Mouse (Mus musculus) hindbrain, embryonic 15.5 days (tissue): ENCODE measurements around the gene Sestd1. TPM values are rescaled to one million over a fixed set of nuclear protein-coding genes. Genes with fewer than 3 reads are reported as not detected.

ENCODE experiments used
- ATAC-seq: fragments of 200-750 bp; cut with Nextera tagmentation; 2 replicates; pipeline ENCODE4 v1.8.0; 2017; ENCODE audit warnings: low read depth, moderate number of reproducible peaks, moderate TSS enrichment; ENCODE audit not compliant: low FRiP score
- H3K27ac ChIP-seq: fragments of 300-500 bp; sonication (generic); replicated peaks from 2 replicates; pipeline ENCODE4 v1.5.1; 2015; ENCODE audit warnings: mild to moderate bottlenecking, inconsistent platforms
- H3K27me3 ChIP-seq: fragments of 300-500 bp; sonication (generic); 2 replicates; pipeline ENCODE4 v1.6.1; 2015; ENCODE audit warnings: control low read depth, inconsistent platforms
- H3K36me3 ChIP-seq: fragments of 300-500 bp; sonication (generic); 2 replicates; pipeline ENCODE4 v1.6.1; 2015; ENCODE audit warnings: control low read depth, inconsistent platforms
- H3K4me1 ChIP-seq: fragments of 300-500 bp; sonication (generic); replicated peaks from 2 replicates; pipeline ENCODE4 v1.6.1; 2015; ENCODE audit warnings: control low read depth, inconsistent platforms
- H3K4me2 ChIP-seq: fragments of 300-500 bp; sonication (generic); 2 replicates; pipeline ENCODE4 v1.6.1; 2015; ENCODE audit warnings: moderate library complexity, mild to moderate bottlenecking, inconsistent platforms
- H3K4me3 ChIP-seq: fragments of 300-500 bp; sonication (generic); 2 replicates; pipeline ENCODE4 v1.5.1; 2015; ENCODE audit warnings: mild to moderate bottlenecking, inconsistent platforms
- H3K9ac ChIP-seq: fragments of 300-500 bp; sonication (generic); 2 replicates; pipeline ENCODE4 v1.6.1; 2015; ENCODE audit warnings: inconsistent platforms
- H3K9me3 ChIP-seq: fragments of 300-500 bp; sonication (generic); 2 replicates; pipeline ENCODE4 v1.6.1; 2016; ENCODE audit warnings: control low read depth, inconsistent platforms
- WGBS: fragments of 180-500 bp; shearing (Covaris S2); methylation state at CpG from one replicate; pipeline ENCODE4 v1.1.7; 2015; 5-methylcytosine and 5-hydroxymethylcytosine counted together
- polyA plus RNA-seq: library from polyadenylated mRNA; unstranded; fragments of >200 nt; fragmentation: Nextera tagmentation; extraction: Ambion mirVana; gene quantifications from 2 replicates; pipeline ENCODE4 v1.2.1, GENCODE M21; 2015

The Sestd1 gene
- polyA plus RNA-seq, 1 experiment from 2014 or later = 28.1 TPM

DNA sequence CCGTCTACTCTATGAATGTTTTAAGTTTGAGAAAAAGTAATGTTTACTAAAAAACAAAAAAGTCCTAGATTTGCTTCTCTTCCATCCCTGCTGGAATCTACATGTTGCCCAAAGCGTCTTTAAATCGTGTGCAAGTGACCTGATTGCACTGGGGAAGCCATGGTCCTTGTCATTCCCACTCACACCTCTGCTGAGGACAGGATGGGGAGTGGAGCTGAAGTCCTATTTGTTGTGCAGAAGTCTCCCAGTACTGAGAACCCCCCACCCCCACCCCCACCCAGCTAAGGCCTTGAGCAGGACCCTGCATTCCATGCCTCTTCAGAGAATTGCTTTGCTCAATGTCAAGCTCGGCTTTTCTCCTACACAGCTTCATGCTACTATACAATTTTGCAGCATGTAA is 111.2 kb downstream of the Sestd1 start:
- Histone ChIP-seq H3K4me1 (peaks cover 39% of the 10 kb centered on the region), H3K9me3 (no peaks in the 10 kb centered on the region), H3K4me3 (no peak overlapping the region), H3K9ac (no peak overlapping the region), H3K4me2 (peak overlapping the region; percentile 60), H3K27me3 (no peaks in the 10 kb centered on the region), H3K36me3 (no peaks in the 10 kb centered on the region), H3K27ac (no peak overlapping the region)
- 82% methylated on average over 4 of the region's 4 CpGs for WGBS
- ATAC-seq = no peak

DNA sequence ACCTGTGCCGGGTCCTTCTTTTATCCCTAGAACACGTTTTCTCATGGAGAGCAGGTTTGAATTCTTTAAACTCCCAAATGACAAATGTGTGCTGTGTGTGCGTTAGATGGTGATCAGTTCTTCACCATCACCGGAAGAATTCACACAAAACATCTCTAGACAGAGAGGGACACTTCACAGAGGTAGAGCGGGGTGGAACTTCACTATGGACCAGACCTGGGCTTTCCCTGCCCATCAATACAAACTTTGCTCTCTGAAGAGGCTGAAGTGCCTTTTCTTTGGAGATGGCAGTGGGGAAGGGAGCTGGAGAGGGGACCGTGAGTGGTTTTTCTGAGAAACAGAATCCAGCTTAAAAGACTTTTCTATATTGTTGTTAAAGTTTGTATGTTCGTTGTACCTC is 111.6 kb downstream of the Sestd1 start:
- 90% methylated on average over 7 of the region's 7 CpGs for WGBS
- no peaks in the 10 kb centered on the region for H3K36me3 ChIP-seq

DNA sequence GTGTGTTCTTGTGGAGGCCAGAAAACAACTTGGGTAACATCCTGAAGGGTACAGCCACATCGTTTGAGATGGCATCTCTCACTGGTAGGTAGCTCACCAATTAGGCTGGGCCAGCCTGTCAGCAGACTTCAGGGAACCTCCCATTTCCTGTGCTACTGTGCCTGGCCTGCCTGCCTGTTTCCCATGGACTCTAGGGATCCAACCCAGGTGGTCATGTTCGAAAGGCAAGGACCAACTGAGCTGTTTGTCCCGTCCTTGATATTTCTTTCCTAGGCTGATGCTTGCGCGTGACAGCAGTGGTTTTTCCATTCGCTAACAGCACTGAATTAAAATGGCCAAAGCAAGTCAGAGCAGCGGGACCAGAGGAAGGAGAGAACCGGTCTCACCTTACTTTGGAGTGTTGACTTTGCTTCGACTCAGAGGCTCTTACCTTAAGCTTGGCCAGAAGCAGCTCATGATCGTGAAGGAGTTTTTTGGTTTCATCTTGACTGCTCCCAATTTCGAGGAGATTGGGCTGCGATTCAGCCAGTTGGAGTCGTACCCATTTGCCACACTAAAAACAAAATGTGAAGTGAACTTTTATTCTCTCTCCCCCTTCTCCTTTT is 112.2 kb downstream of the Sestd1 start:
- Histone ChIP-seq H3K4me3 (no peak overlapping the region), H3K27me3 (no peaks in the 10 kb centered on the region), H3K4me2 (no peak overlapping the region), H3K9ac (no peak overlapping the region), H3K9me3 (no peaks in the 10 kb centered on the region), H3K36me3 (no peaks in the 10 kb centered on the region), H3K4me1 (peaks cover 30% of the 10 kb centered on the region), H3K27ac (no peak overlapping the region)
- 88% methylated on average over 13 of the region's 13 CpGs for WGBS
- no peak for ATAC-seq

More for the DNA sequence above, 111.6 kb downstream of the Sestd1 start:
- H3K27ac ChIP-seq = no peak overlapping the region
- no peak overlapping the region for H3K4me2 ChIP-seq
- peaks cover 34% of the 10 kb centered on the region for H3K4me1 ChIP-seq
- H3K27me3 ChIP-seq = no peaks in the 10 kb centered on the region
- H3K9me3 ChIP-seq = no peaks in the 10 kb centered on the region
- H3K9ac ChIP-seq = no peak overlapping the region
- ATAC-seq = no peak
- no peak overlapping the region for H3K4me3 ChIP-seq

DNA sequence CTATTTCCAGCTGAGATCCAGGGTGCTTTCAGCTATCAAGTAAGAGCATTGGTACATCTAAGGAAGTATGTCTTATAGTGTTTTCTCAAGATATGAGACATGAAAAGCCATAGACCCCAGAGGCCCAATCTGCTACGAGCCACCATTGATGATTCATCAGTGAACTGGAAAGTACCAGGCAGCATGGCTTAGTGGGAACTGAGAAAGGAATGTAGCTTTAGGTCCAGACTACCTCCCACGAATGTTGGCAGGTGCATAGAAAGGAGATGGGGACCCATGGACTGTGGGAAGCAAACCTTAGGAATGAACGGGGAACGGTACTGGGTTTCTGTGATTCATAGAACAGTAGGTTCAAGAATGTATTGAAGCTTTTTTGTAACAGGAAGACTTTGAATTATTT is 114.0 kb downstream of the Sestd1 start:
- Histone ChIP-seq H3K27ac (no peak overlapping the region), H3K9me3 (no peaks in the 10 kb centered on the region), H3K27me3 (no peaks in the 10 kb centered on the region), H3K36me3 (no peaks in the 10 kb centered on the region), H3K9ac (no peak overlapping the region), H3K4me1 (peaks cover 19% of the 10 kb centered on the region), H3K4me2 (no peak overlapping the region), H3K4me3 (no peak overlapping the region)
- no peak for ATAC-seq
- WGBS = 82% methylated on average over 4 of the region's 4 CpGs

DNA sequence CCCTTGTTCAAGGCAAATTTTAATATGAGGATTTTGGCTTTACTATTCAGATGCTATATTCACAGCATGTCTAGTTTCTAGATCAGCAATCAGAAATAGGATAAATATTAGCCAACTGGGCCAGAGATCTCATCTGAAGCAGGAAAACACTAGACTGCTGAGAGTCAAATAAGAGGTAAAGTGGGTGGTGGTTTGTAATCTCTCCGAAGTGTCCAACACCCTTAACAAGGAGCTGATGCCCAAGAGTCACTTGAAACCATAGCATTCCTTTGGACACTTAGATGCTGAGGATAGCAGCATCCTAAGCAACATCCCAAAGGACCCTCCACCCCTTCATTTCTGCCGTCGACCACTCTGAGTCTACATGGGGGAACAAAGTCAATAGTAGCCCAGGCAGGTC is 115.7 kb downstream of the Sestd1 start:
- Histone ChIP-seq H3K9me3 (no peaks in the 10 kb centered on the region), H3K4me2 (no peak overlapping the region), H3K4me1 (peaks cover 3% of the 10 kb centered on the region), H3K27me3 (no peaks in the 10 kb centered on the region), H3K9ac (no peak overlapping the region), H3K4me3 (no peak overlapping the region), H3K36me3 (no peaks in the 10 kb centered on the region), H3K27ac (no peak overlapping the region)
- WGBS = 90% methylated on average over 3 of the region's 3 CpGs
- ATAC-seq = no peak

DNA sequence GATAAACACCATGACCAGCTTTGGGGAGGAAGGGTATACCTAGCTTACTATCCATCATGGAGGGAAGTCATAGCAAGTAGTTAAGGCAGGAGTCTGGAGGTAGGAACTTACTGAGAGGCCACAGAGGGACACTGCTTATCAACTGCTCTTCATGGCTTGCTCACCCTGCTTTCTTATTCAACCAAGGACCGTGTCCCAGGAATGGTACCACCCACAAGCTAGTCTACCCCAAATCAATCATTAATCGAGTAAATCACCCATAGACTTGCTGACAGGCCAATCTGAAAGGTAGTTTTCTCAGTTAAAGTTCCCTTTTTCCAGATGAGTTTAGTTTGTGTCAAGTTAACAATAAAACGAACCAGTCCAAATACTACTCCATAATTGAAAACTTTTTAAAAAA is 117.0 kb downstream of the Sestd1 start:
- no peak overlapping the region for H3K4me2 ChIP-seq
- H3K36me3 ChIP-seq = no peaks in the 10 kb centered on the region
- no peak overlapping the region for H3K27ac ChIP-seq
- H3K4me3 ChIP-seq = no peak overlapping the region
- H3K4me1 ChIP-seq = no peaks in the 10 kb centered on the region
- no peak for ATAC-seq
- no peak overlapping the region for H3K9ac ChIP-seq
- H3K9me3 ChIP-seq = no peaks in the 10 kb centered on the region
- no peaks in the 10 kb centered on the region for H3K27me3 ChIP-seq
- 87% methylated on average over 3 of the region's 3 CpGs for WGBS

DNA sequence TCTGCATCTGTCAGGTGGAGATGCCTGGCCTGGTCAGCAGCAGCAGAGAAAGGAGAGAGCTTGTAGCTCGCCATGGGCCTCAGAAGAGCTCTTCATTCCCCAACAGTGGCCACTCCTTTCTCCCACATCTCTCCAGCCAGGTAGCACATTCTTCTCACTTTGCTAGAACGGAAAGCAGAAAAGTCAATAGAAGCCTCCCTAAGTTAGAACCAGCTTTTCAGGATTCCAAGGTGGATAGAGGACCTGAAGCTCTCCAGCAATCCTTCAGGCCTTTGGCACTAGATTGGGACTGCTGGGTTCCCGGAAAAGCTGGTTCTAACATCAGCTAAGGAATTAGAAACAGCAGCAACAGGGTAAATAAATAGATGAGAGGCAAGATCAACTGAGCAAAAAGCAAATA is 118.3 kb downstream of the Sestd1 start:
- Histone ChIP-seq H3K27ac (no peak overlapping the region), H3K36me3 (no peaks in the 10 kb centered on the region), H3K4me1 (no peaks in the 10 kb centered on the region), H3K9me3 (no peaks in the 10 kb centered on the region), H3K9ac (no peak overlapping the region), H3K4me3 (no peak overlapping the region), H3K27me3 (no peaks in the 10 kb centered on the region), H3K4me2 (no peak overlapping the region)
- WGBS = 84% methylated on average over 3 of the region's 3 CpGs
- ATAC-seq = no peak

DNA sequence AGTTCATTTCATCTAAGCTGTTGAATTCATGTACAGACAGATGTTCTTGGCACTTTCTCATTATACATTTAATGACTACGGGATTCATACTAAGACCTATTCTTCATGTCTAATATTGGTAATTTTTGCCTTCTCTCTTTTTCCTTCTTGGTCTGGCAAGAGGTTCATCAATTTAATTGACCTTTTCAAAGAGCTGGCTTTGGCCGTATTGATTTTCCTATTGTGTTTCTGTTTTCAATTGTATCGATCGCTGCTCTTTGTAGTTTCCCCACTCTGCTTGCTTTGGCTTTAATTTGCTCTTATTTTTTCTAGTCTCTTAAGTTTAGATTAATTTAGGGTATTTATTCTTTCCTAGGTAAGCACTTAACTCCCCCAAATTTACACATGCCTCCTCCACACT is 122.8 kb downstream of the Sestd1 start:
- no peak overlapping the region for H3K9ac ChIP-seq
- no peaks in the 10 kb centered on the region for H3K9me3 ChIP-seq
- H3K4me3 ChIP-seq = no peak overlapping the region
- no peak overlapping the region for H3K4me2 ChIP-seq
- WGBS = 82% methylated on average over 4 of the region's 4 CpGs
- H3K27me3 ChIP-seq = no peaks in the 10 kb centered on the region
- H3K4me1 ChIP-seq = no peaks in the 10 kb centered on the region
- no peak overlapping the region for H3K27ac ChIP-seq
- H3K36me3 ChIP-seq = no peaks in the 10 kb centered on the region
- ATAC-seq = no peak

DNA sequence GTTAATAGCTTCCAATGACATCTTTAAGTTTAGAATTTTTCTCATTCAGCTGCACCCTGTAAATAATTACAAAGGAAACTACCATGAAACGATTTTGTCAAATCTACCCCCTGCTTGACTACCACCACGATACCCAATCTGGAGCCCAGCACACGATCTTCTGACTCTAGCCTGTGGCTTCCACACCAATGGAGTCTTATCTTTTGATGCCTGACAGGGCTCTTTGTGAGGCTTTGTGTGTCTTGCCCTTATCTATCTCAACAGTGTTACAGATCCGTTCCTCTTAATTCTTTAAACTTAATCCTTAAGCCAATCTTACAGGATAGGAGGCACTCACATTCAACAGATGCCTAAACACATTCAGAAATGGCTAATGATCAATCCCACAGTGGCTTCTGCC is 126.3 kb downstream of the Sestd1 start:
- H3K9me3 ChIP-seq = no peaks in the 10 kb centered on the region
- peaks cover 7% of the 10 kb centered on the region for H3K4me1 ChIP-seq
- H3K4me3 ChIP-seq = no peak overlapping the region
- no peaks in the 10 kb centered on the region for H3K27me3 ChIP-seq
- H3K36me3 ChIP-seq = no peaks in the 10 kb centered on the region
- no peak overlapping the region for H3K27ac ChIP-seq
- H3K4me2 ChIP-seq = no peak overlapping the region
- H3K9ac ChIP-seq = no peak overlapping the region
- WGBS = 76% methylated on average over 4 of the region's 4 CpGs
- ATAC-seq = no peak

DNA sequence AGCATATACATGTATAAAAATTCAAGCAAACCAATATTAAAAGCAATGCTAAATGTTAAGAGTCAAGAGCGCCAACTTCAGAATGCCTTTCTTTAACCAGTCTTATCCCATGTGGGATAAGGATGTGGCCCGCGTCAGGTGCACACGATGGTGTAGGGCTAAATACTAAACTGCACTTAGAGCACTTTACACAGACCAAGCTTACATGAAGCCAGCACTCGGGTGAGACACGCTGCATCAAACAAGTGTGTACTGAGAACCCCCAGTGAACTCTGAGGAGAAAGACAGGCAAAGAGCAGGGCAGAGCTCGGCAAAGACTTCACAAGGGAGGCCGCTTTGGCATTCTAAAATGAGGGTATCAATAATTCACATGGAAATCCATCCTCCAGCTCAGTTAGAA is 129.1 kb downstream of the Sestd1 start:
- no peaks in the 10 kb centered on the region for H3K36me3 ChIP-seq
- ATAC-seq = no peak
- H3K4me3 ChIP-seq = no peak overlapping the region
- H3K9me3 ChIP-seq = no peaks in the 10 kb centered on the region
- H3K4me1 ChIP-seq = peaks cover 15% of the 10 kb centered on the region
- no peaks in the 10 kb centered on the region for H3K27me3 ChIP-seq
- H3K4me2 ChIP-seq = no peak overlapping the region
- H3K9ac ChIP-seq = no peak overlapping the region
- H3K27ac ChIP-seq = no peak overlapping the region
- WGBS = 92% methylated on average over 8 of the region's 8 CpGs

DNA sequence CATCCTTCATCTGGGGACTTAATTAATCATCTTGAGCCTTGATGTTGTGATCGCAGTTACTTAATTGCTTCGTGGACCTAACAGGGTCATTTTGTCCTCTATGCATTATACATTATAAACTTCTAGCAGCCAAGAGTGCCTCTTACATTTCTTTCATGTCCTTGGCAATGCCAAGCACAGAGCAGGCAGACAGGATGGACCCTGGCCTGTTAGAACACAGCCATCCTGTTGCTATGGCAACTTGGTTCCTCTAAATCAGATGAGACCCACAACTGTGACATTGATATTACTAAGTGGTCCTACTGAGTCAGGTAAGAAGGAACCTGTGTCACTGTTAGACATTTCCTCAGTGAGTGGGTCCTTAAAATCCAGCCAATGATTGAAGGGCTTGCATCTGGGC is 130.8 kb downstream of the Sestd1 start:
- WGBS = 46% methylated on average over 2 of the region's 2 CpGs
- H3K27me3 ChIP-seq = no peaks in the 10 kb centered on the region
- H3K4me3 ChIP-seq = no peak overlapping the region
- H3K9me3 ChIP-seq = no peaks in the 10 kb centered on the region
- H3K4me1 ChIP-seq = peaks cover 15% of the 10 kb centered on the region
- 0 out of 2 replicates have a peak, but pooled peaks have one; percentile 66 for ATAC-seq
- no peak overlapping the region for H3K4me2 ChIP-seq
- H3K9ac ChIP-seq = no peak overlapping the region
- no peak overlapping the region for H3K27ac ChIP-seq
- H3K36me3 ChIP-seq = no peaks in the 10 kb centered on the region

DNA sequence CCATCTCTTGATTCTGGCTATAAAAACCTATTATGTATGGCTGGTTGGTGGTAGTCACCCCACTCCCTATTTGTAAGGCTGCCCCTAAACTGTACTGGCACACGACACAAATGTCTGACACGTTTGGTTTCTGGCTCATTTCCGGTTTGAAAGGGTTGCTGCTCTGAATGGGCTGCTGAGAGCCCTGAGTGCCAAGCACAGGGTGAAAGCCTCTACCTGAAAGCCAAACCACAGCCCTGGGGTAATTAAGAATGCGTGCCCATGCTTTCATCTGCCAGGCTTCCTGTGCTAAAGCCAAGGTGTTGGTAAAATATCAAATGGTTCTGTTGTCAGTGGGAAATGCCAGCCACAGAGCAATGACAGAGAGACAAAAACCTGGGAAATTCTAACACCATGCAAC is 132.2 kb downstream of the Sestd1 start:
- Histone ChIP-seq H3K27me3 (no peaks in the 10 kb centered on the region), H3K4me1 (peaks cover 15% of the 10 kb centered on the region), H3K27ac (no peak overlapping the region), H3K4me2 (no peak overlapping the region), H3K9ac (no peak overlapping the region), H3K4me3 (no peak overlapping the region), H3K9me3 (no peaks in the 10 kb centered on the region), H3K36me3 (no peaks in the 10 kb centered on the region)
- ATAC-seq = no peak; the same call in 1 of the 2 replicates
- WGBS = 54% methylated on average over 4 of the region's 4 CpGs

DNA sequence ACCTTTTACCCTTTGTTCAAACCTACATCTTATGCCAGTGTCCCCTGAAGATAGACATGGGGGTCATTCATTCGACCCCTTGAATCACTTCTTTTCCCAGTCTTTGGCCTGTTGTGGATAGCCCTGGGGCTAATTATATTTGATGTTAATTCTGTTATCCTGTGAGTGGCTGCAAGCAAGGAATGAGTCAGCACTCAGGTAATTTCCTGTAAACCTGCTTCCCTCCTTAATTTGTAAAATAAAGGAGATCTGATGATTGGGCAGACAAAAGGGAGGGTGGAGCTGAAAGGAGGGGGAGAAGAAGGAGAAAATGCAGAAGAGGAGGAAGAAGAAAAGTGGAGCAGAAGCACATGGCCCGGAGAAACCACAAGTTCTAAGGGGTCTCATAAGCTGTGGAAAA is 133.4 kb downstream of the Sestd1 start:
- H3K36me3 ChIP-seq = no peaks in the 10 kb centered on the region
- no peak overlapping the region for H3K4me3 ChIP-seq
- no peak overlapping the region for H3K4me2 ChIP-seq
- ATAC-seq = no peak
- H3K27ac ChIP-seq = no peak overlapping the region
- no peak overlapping the region for H3K9ac ChIP-seq
- WGBS = 86% methylated on average over 2 of the region's 2 CpGs
- no peaks in the 10 kb centered on the region for H3K27me3 ChIP-seq
- H3K4me1 ChIP-seq = peaks cover 18% of the 10 kb centered on the region
- no peaks in the 10 kb centered on the region for H3K9me3 ChIP-seq
